Mouse (Mus musculus): ENCODE results near the gene Ap1ar.

Ap1ar gene

GRCm38 (mm10) chr3:127837972-127838644, 785 bp upstream of the Ap1ar start:
- no peak for DNase-seq

- DNase-seq, result peak; percentile 37
Measured at GRCm38 (mm10) chr3:127836798-127837153, 547 bp downstream of the Ap1ar start.

DNA sequence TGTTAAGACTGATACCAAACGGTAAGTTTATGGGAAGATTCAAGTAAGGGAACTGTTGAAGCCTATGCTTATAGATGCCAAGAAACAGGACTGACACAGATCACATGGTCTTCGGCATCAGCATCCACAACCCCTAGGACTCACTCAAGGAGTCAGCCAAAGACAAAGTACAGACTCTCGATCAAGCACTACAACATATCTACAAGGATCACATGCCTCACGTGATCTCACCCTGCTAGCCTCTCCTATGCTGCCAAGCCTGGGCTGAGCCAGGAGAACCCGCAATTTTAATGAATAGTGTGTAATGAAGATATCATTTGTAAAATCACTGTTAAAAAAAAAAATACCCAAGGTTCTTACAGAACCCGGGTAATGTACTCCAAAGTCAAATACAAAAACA, 1.7 kb downstream of the Ap1ar start:
- peak; percentile 20 for DNase-seq

DNA sequence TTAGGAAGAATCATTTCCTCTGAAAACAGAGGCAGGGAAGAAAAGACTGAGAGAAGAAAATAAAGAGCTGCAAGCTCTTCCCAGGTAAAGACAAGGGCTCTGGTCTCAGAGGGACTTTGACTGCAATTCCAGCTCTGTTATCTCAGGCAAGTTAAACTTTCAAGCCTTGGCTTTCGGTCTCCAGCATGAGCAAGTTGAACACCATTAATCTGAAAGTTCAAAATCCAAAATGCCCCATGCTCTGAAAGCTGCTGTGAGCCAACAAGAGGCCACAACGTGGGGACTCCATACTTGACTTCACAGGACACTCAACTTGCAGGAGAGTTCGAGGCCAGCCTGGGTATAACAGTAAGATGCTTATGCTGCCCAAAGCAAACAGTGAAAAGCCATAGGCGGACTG, 3.3 kb downstream of the Ap1ar start:
- DNase-seq, result peak; percentile 44

DNA sequence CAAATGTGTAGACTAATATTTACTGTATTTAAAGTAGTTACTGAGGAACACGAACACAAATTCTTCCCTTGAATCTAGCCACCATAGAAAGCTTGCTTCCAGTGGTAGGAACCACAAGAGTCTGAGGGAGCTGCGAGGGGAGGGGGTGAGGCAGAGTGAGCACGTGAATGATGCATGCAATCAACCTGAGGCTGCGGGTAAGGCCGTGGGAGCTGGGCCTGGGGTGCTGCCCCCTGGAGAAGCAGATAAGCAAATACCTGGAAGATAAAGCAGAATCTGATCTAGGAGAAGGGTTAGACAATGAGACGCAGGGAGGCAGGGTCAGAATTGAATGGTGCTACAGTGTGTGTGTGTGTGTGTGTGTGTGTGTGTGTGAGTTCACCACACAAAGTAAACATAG, 6.2 kb downstream of the Ap1ar start:
- no peak for DNase-seq

- no peak for DNase-seq
Measured at GRCm38 (mm10) chr3:127830183-127830582, 7.1 kb downstream of the Ap1ar start.

DNA sequence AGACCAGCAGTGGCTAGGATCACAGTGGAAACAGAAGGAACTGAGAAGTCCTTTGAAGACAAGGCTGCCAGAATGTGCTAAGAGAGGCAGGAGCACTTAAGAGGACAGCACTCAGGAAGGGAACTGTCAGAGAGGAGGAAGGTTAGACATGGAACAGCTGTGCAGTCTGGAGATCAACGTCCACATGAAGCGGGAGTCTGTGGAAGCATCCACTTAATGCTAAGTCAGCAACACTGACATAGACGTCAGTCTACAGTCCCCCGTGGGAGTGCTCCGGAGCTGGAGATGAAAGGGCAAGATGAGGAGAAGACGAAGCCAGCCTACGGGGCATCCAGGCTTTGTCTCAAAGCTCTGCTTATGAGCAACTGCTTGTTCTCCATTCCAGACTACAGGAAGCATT, 10.2 kb downstream of the Ap1ar start:
- DNase-seq, result peak; percentile 52

GRCm38 (mm10) chr3:127826503-127826902, 10.8 kb downstream of the Ap1ar start:
- no peak for DNase-seq

GRCm38 (mm10) chr3:127823886-127824863, 13.1 kb downstream of the Ap1ar start:
- no peak for DNase-seq

GRCm38 (mm10) chr3:127821209-127821608, 16.1 kb downstream of the Ap1ar start:
- no peak for DNase-seq

DNA sequence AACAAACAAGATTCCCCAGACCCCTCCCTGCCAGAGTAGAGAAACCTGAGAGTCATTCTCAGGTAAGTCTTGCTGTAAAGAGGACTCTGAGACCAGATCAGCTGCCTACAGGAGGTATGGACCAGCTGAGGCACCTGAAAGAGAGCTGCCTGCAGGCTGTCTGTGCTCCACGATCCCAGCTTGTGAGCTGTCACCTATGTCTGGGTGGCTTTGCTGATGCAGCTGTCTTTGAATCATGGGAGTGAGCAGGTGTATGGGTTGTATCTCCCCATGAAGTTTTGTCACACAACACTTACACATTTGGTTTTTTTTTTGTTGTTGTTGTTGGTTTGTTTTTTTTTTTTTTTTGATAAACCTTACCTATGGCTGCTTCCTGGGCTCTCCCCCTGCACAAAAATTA, 16.9 kb downstream of the Ap1ar start:
- DNase-seq, result no peak

DNA sequence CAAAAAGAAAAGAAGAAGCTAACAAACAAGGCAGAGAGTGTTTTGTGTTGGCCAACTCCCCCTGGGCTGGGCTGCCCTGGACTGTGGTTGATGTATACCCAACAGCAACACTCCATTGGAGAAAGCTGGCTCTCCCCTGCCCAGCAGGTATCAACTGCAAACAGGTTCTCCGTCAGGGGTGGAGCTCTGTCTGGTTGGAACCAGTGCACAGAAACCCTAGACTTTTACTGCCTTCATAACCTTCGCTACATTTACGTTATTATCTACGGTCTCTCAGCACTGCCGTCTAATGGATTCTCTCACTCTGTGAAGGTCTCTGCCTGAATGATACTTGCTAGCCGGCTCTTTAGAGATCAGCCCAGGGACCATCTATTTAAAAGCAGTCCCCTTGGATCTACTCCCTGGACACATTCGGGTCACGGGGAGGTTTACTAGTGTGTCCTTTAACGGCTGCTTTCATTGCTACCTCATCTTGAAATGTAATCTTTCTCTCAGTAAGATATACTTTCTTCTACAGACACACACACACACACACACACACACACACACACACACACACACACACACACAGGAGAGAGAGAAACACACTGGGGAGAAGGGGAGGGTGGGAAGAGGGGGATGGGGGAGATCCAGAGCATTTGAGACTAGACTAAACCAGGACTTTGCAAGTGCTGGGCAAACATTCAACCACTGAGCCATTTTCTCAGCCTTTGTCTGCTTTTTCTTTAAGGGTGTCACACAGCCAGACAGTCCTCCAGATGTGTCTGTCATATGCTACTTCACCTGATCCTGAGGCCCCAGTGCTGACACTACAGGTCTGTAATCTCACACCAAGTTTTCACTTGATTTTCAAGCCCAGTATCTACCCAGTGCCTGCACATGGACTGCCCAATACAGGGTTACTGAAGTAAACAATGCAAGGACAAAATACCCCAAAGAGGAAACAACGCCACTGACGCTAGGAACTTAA, 18.3 kb downstream of the Ap1ar start:
- peak; percentile 36 for DNase-seq

DNA sequence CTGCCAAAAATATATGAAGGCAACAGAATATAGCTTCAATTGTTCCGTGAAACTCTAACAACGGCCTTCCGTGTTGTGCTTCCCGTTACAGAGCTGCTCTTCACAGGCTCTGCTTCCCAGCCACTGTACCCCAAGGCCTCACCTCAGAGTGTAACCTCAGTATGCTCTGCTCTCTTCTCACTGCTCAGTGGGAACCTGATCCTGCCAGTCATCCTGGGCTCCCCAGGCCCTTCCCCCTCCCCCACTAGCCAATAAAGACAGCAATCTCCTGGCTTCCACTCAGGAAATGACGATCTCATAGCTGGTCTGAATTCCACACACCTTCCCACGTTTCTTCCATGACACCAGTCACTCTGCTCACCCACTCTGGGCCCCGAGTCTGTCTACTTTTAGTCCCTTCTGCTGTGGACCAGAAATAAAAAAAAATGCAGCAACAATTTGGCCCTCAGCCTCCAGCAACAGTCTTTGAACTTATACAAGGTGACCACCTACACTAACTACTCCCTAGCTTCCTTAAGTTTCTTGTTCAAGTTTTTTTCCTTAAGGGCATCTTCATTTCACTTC, 20.1 kb downstream of the Ap1ar start:
- no peak for DNase-seq

DNA sequence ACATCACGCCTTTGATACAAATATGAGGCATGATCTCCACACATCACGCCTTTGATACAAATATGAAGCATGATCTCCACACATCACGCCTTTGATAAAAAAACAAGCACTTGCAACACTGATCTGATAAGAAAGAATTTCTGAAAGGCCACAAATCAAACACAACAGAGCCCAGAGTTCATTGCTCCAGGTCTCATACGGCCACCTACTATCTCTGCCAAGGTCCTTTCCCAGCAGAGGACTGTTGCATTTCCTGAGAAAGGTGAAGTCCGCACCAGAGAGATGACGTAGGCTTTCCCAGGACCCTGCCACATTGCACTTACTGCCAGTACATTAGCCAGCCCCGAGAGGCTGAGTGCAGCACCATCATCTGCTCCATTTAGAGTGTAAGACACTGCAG, 28.2 kb downstream of the Ap1ar start:
- no peak for DNase-seq

- no peak for DNase-seq
Measured at GRCm38 (mm10) chr3:127807846-127808245, 29.5 kb downstream of the Ap1ar start.

- DNase-seq, result no peak
Measured at GRCm38 (mm10) chr3:127805991-127806390, 31.3 kb downstream of the Ap1ar start.

DNA sequence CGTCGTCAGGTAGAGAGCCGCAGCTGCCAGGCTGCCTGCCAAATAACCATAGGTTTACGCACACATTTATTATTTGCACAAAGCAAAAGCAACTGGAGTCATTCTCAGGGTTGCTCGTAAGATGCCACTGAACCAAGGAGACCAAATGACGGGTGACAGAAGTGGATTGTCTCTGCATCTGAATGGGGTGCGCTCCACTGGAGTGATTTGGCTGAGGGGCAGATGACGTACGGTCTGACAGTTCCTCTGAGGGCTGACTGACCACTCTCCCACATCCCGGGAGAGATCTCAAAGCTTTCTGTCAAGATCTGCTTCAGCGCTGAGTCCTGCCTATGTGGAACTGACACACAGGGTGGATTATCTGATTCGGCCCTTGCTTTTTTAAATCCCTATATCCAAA, 32.3 kb downstream of the Ap1ar start:
- DNase-seq, result no peak

DNA sequence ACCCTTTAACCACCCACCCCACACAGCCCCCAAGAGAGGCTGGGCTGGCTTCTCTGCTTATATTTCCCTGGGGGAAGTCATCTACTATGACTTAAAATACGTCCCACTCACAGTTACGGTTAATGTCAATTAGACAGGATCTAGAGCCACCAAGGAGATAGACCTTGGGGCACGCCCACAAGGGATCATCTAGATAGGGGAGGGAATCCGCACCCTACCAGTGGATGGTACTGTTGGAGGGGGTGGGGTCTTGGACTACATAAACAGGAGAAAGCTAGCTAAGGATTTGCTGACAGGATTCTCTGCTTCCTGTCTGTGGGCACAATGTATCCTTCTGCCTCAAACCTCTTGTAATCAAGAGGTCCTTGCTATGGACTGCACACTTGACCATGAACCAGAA, 32.9 kb downstream of the Ap1ar start:
- no peak for DNase-seq

GRCm38 (mm10) chr3:127802814-127803213, 34.5 kb downstream of the Ap1ar start:
- peak; percentile 36 for DNase-seq

DNA sequence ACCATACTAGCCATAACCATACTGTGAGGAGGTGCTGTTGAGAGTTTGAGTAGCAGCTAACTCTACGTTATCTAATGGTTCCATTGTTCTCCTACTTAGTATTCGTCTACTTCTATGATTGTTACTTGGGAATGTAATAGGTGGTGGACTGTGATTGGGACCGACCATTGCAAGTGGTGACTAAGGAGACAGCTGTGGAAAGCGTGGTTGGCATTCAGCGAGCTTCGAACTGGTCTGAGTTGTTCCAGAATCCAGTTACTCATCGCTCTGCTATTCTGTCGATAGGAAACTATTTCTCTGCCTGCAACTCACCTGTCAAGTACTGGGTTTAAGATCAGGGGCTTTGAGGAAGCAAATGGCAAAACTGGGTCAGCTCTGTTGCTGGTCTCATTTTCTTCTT, 36.2 kb downstream of the Ap1ar start:
- DNase-seq, result no peak

DNA sequence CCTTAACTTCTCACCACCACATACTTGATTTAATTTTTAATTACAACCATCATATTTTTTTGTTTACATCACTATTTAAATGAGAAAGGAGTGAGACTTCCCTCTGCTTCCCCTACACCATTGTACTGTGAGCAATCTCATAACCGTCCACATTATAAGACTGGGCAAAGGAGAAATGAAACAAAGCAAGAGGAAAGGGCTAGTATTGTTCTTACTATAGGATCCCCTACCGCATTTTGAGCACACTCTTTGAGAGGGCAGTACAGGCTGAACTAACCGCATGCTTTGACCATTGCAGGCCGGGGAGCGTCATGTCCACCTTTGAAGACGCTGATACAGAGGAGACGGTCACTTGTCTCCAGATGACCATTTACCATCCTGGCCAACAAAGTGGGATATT, 41.1 kb downstream of the Ap1ar start:
- no peak for DNase-seq

- DNase-seq, result no peak
Measured at GRCm38 (mm10) chr3:127795762-127796161, 41.6 kb downstream of the Ap1ar start.

DNA sequence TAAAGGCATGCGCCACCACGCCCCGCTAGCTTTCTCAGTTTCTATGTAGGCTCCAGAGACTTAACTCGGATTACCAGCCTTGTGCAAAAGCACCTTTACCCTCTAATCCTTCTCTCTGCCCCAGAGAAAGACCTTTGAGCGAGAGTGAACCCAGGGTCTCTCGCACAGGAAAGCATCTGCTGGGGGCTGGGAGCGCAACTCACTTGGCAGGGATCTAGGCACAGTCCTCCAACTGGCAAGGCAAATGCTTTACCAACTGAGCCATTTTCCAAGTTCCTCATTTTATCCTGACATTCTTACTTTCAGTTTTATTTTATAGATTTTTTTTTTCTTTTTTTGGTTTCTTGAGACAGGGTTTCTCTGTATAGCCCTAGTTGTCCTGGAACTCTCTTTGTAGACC, 44.3 kb downstream of the Ap1ar start:
- DNase-seq, result peak; percentile 46
